13 mouse cellular contexts compared by ENCODE assay signal in genomic region chr7:63249404-63249803, GRCm38 (mm10). TPM values are rescaled to one million over a fixed set of nuclear protein-coding genes. Genes with fewer than 3 reads are reported as not detected.
"Had no signal": no experiment of that assay in that cellular context is flagged by ENCODE, and none has a peak within 500 bp of the region (broad histone marks: within the 10 kb centered on the region; RNA-seq: fewer than 3 reads in every experiment).

No protein-coding gene starts in this region.

- DNase-seq: kidney, adult 2 months; kidney, postnatal 14 days; spleen, adult 18-20 months; thymus, adult 18-20 months; thymus, postnatal 14 days had no signal

- ATAC-seq: liver, embryonic 12.5 days had no signal

- H3K4me3 ChIP-seq: kidney, embryonic 15.5 days; limb, embryonic 15.5 days; liver, embryonic 12.5 days; lung, embryonic 15.5 days; midbrain, embryonic 12.5 days; myocyte; neural tube, embryonic 15.5 days had no signal

- H3K4me1 ChIP-seq: kidney, embryonic 15.5 days; limb, embryonic 15.5 days; liver, embryonic 12.5 days; lung, embryonic 15.5 days; midbrain, embryonic 12.5 days; neural tube, embryonic 15.5 days had no signal

- H3K36me3 ChIP-seq: kidney, embryonic 15.5 days; limb, embryonic 15.5 days; liver, embryonic 12.5 days; lung, embryonic 15.5 days; midbrain, embryonic 12.5 days; neural tube, embryonic 15.5 days had no signal

- H3K4me2 ChIP-seq: kidney, embryonic 15.5 days; limb, embryonic 15.5 days; liver, embryonic 12.5 days; lung, embryonic 15.5 days; midbrain, embryonic 12.5 days; neural tube, embryonic 15.5 days had no signal

- H3K9ac ChIP-seq: kidney, embryonic 15.5 days; limb, embryonic 15.5 days; liver, embryonic 12.5 days; lung, embryonic 15.5 days; midbrain, embryonic 12.5 days; neural tube, embryonic 15.5 days had no signal

- H3K9me3 ChIP-seq: kidney, embryonic 15.5 days; limb, embryonic 15.5 days; liver, embryonic 12.5 days; lung, embryonic 15.5 days; midbrain, embryonic 12.5 days; neural tube, embryonic 15.5 days had no signal

- H3K27me3 ChIP-seq: kidney, embryonic 15.5 days; limb, embryonic 15.5 days; liver, embryonic 12.5 days; lung, embryonic 15.5 days; midbrain, embryonic 12.5 days; neural tube, embryonic 15.5 days had no signal

- H3K27ac ChIP-seq: kidney, embryonic 15.5 days; limb, embryonic 15.5 days; liver, embryonic 12.5 days; lung, embryonic 15.5 days; midbrain, embryonic 12.5 days; neural tube, embryonic 15.5 days had no signal

RNA-seq across cellular contexts. Expression of gene Chrna7, which starts 37.0 kb away (rescaled TPM):
- polyA plus RNA-seq: liver, embryonic 16.5 days; myocyte had no signal
